Mouse (Mus musculus) liver, embryonic 14.5 days (tissue): ENCODE data around the gene Gm7876. TPM values are rescaled to one million over a fixed set of nuclear protein-coding genes. Genes with fewer than 3 reads are reported as not detected.
"Not testable (repeated sequence)": the region's sequence is repeated elsewhere in the genome, so short reads cannot be mapped to it uniquely, and the experiment has no call there.

Source experiments
- ATAC-seq: fragments of 200-750 bp; cut with Nextera tagmentation; 2 replicates; pipeline ENCODE4 v1.8.0; 2017; ENCODE audit warnings: moderate number of reproducible peaks, mild to moderate bottlenecking, moderate library complexity; ENCODE audit not compliant: insufficient read depth
- DNase-seq, 3 experiments: peaks; one replicate each; pipeline ENCODE4 v3.0.0-alpha.2; 2012 to 2013; ENCODE audit warnings: low read depth in 3 of 3, low spot score in 3 of 3
- H3K27ac ChIP-seq: fragments of 300-500 bp; sonication (generic); 2 replicates; pipeline ENCODE4 v1.5.1; 2014; ENCODE audit warnings: moderate library complexity, mild to moderate bottlenecking, control low read depth, inconsistent platforms
- H3K27me3 ChIP-seq: fragments of 300-500 bp; sonication (generic); 2 replicates; pipeline ENCODE4 v1.6.1; 2014; ENCODE audit warnings: mild to moderate bottlenecking, low read length, moderate library complexity; ENCODE audit not compliant: control insufficient read depth, insufficient read depth
- H3K36me3 ChIP-seq: fragments of 300-500 bp; sonication (generic); replicated peaks from 2 replicates; pipeline ENCODE4 v1.6.1; 2014; ENCODE audit warnings: low read depth; ENCODE audit not compliant: control insufficient read depth, insufficient read depth
- H3K4me1 ChIP-seq, 2 experiments: fragments of 200-500 bp in 1 of 2; fragments of 300-500 bp in 1 of 2; sonication (generic) in 1 of 2; replicated peaks; 2 replicates each; pipeline ENCODE4 v1.6.1; 2012 to 2014; ENCODE audit warnings: antibody characterized with exemption in 1 of 2, inconsistent platforms in 1 of 2, low read length in 1 of 2; ENCODE audit not compliant: control insufficient read depth in 2 of 2, insufficient read depth in 2 of 2
- H3K4me2 ChIP-seq: fragments of 300-500 bp; sonication (generic); 2 replicates; pipeline ENCODE4 v1.6.1; 2014; ENCODE audit warnings: low read depth, mild to moderate bottlenecking, control low read depth, moderate library complexity
- H3K4me3 ChIP-seq, 2 experiments: fragments of 200-500 bp in 1 of 2; fragments of 300-500 bp in 1 of 2; sonication (generic) in 1 of 2; 2 replicates each; pipeline ENCODE4 v1.5.1; 2012 to 2014; ENCODE audit warnings: low read depth in 2 of 2, low read length in 2 of 2, mild to moderate bottlenecking in 2 of 2, control low read depth in 1 of 2, inconsistent platforms in 1 of 2, moderate library complexity in 1 of 2; ENCODE audit not compliant: insufficient read depth in 1 of 2
- H3K9ac ChIP-seq: fragments of 300-500 bp; sonication (generic); replicated peaks from 2 replicates; pipeline ENCODE4 v1.6.1; 2014; ENCODE audit warnings: mild to moderate bottlenecking, control low read depth, moderate library complexity
- H3K9me3 ChIP-seq: fragments of 300-500 bp; sonication (generic); 2 replicates; pipeline ENCODE4 v1.6.1; 2016; ENCODE audit warnings: low read length, mixed read lengths; ENCODE audit not compliant: control insufficient read depth
- WGBS: fragments of 180-500 bp; shearing (Covaris S2); extraction: QIAGEN DNeasy Blood & Tissue Kit; methylation state at CpG from one replicate; pipeline ENCODE4 v1.1.7; 2014; ENCODE audit not compliant: insufficient replicate concordance; 5-methylcytosine and 5-hydroxymethylcytosine counted together
- polyA plus RNA-seq, 2 experiments: library from polyadenylated mRNA; depleted of rRNA in 1 of 2; stranded (reverse) in 1 of 2; unstranded in 1 of 2; fragments of >200 nt; fragmentation: Nextera tagmentation in 1 of 2; extraction: Ambion mirVana in 1 of 2; gene quantifications; 2 replicates each; pipeline versions ENCODE4 v1.2.1 to v1.2.3; 2012 to 2014

Gene Gm7876
- not detected in 2 replicates for polyA plus RNA-seq (2012; rRNA removed)
- not detected in 2 replicates for polyA plus RNA-seq (2014; fragmentation: Nextera tagmentation; extraction: Ambion mirVana)

- H3K4me2 ChIP-seq, H3K27me3 ChIP-seq, H3K9me3 ChIP-seq, DNase-seq, H3K27ac ChIP-seq, ATAC-seq, H3K36me3 ChIP-seq, H3K4me3 ChIP-seq, H3K9ac ChIP-seq, H3K4me1 ChIP-seq: not testable (repeated sequence)
- WGBS = 54% methylated on average over 1 of the region's 2 CpGs
Measured at GRCm38 (mm10) chr14:4708938-4709337, at the start of gene Gm7876. Gene Gm7876, plus strand, starts transcription at chr14:4709238.

GRCm38 (mm10) chr14:4663892-4664291, 45.1 kb upstream of the Gm7876 start, which contains the start of gene Gm3239:
Gene Gm3239, plus strand, starts transcription at chr14:4664192.
- not testable (repeated sequence) for ATAC-seq, H3K27me3 ChIP-seq, H3K4me2 ChIP-seq, H3K36me3 ChIP-seq, H3K4me3 ChIP-seq, H3K9ac ChIP-seq, H3K4me1 ChIP-seq, H3K27ac ChIP-seq, H3K9me3 ChIP-seq, DNase-seq
- no CpG with 5 or more reads among the region's 2 CpGs for WGBS

- not testable (repeated sequence) for H3K9ac ChIP-seq, H3K4me1 ChIP-seq, DNase-seq, H3K4me2 ChIP-seq, H3K27me3 ChIP-seq, ATAC-seq, H3K4me3 ChIP-seq, H3K27ac ChIP-seq, H3K36me3 ChIP-seq, H3K9me3 ChIP-seq
- 0% methylated on average over 5 of the region's 47 CpGs for WGBS
Measured at GRCm38 (mm10) chr14:4726038-4726880, 17.2 kb downstream of the Gm7876 start, which contains the start of gene Gm3252. Gene Gm3252, plus strand, starts transcription at chr14:4726775.

Other genes starting within 250 kb of the Gm7876 start
- not detected in 2 replicates for gene Gm3182, start 227.5 kb upstream of the Gm7876 start, polyA plus RNA-seq (2012; rRNA removed)
- gene Gm3182, start 227.5 kb upstream of the Gm7876 start, polyA plus RNA-seq (2014; fragmentation: Nextera tagmentation; extraction: Ambion mirVana) = not detected in 2 replicates
- not detected in 2 replicates for gene Gm3047, start 153.8 kb upstream of the Gm7876 start, polyA plus RNA-seq (2012; rRNA removed)
- not detected in 2 replicates for gene Gm3047, start 153.8 kb upstream of the Gm7876 start, polyA plus RNA-seq (2014; fragmentation: Nextera tagmentation; extraction: Ambion mirVana)
- not detected in 2 replicates for gene Gm8159, start 76.9 kb upstream of the Gm7876 start, polyA plus RNA-seq (2012; rRNA removed)
- not detected in 2 replicates for gene Gm8159, start 76.9 kb upstream of the Gm7876 start, polyA plus RNA-seq (2014; fragmentation: Nextera tagmentation; extraction: Ambion mirVana)
- gene Gm3239, start 45.0 kb upstream of the Gm7876 start, polyA plus RNA-seq (2012; rRNA removed) = not detected in 2 replicates
- 0.05 TPM in 1 of 2 replicates, not detected in the other for gene Gm3239, start 45.0 kb upstream of the Gm7876 start, polyA plus RNA-seq (2014; fragmentation: Nextera tagmentation; extraction: Ambion mirVana)
- gene Gm3252, start 17.5 kb downstream of the Gm7876 start, polyA plus RNA-seq (2012; rRNA removed) = not detected in 2 replicates
- gene Gm3252, start 17.5 kb downstream of the Gm7876 start, polyA plus RNA-seq (2014; fragmentation: Nextera tagmentation; extraction: Ambion mirVana) = not detected in 2 replicates
- gene Gm9602, start 67.1 kb downstream of the Gm7876 start, polyA plus RNA-seq (2012; rRNA removed) = not detected in 2 replicates
- gene Gm9602, start 67.1 kb downstream of the Gm7876 start, polyA plus RNA-seq (2014; fragmentation: Nextera tagmentation; extraction: Ambion mirVana) = not detected in 2 replicates
- gene Gm3269, start 128.9 kb downstream of the Gm7876 start, polyA plus RNA-seq (2012; rRNA removed) = not detected in 2 replicates
- not detected in 2 replicates for gene Gm3269, start 128.9 kb downstream of the Gm7876 start, polyA plus RNA-seq (2014; fragmentation: Nextera tagmentation; extraction: Ambion mirVana)
- gene Gm3264, start 146.3 kb downstream of the Gm7876 start, polyA plus RNA-seq (2012; rRNA removed) = not detected in 2 replicates
- gene Gm3264, start 146.3 kb downstream of the Gm7876 start, polyA plus RNA-seq (2014; fragmentation: Nextera tagmentation; extraction: Ambion mirVana) = not detected in 2 replicates
- not detected in 2 replicates for gene Gm3278, start 183.2 kb downstream of the Gm7876 start, polyA plus RNA-seq (2012; rRNA removed)
- not detected in 2 replicates for gene Gm3278, start 183.2 kb downstream of the Gm7876 start, polyA plus RNA-seq (2014; fragmentation: Nextera tagmentation; extraction: Ambion mirVana)